Mouse (Mus musculus): Measurements from ENCODE around the gene Rsph6a.

Rsph6a gene

GRCm38 (mm10) chr7:19107436-19107835 is 52.9 kb downstream of the Rsph6a start:
- no peak for DNase-seq

- no peak for DNase-seq
These were observed 55.1 kb downstream of the Rsph6a start for GRCm38 (mm10) chr7:19109565-19109964.

- DNase-seq, result peak; percentile 78
These were observed 63.7 kb downstream of the Rsph6a start, which contains the start of gene Gm4969 for GRCm38 (mm10) chr7:19118028-19118771. Gm4969 (minus strand) TSS chr7:19118368.

GRCm38 (mm10) chr7:19119083-19119482 is 64.6 kb downstream of the Rsph6a start:
- DNase-seq, result no peak

GRCm38 (mm10) chr7:19119631-19120429 is 65.3 kb downstream of the Rsph6a start, which contains the start of gene Fbxo46:
Fbxo46 (plus strand) TSS chr7:19119859.
- DNase-seq, result peak; percentile 86

- no peak for DNase-seq
These were observed 67.2 kb downstream of the Rsph6a start for GRCm38 (mm10) chr7:19121686-19122085.
